Mouse (Mus musculus): ENCODE results near the gene 1110008P14Rik. TPM values are rescaled to one million over a fixed set of nuclear protein-coding genes. Genes with fewer than 3 reads are reported as not detected.

The 1110008P14Rik gene
- polyA plus RNA-seq (2016; fragmentation: Nextera tagmentation; extraction: Ambion mirVana): 86.4 and 87.9 TPM in 2 replicates

GRCm38 (mm10) chr2:32381775-32382223, at the start of gene 1110008P14Rik:
TSS of gene 1110008P14Rik (minus strand) at chr2:32381938.
- peaks cover 14% of the 10 kb centered on the region; the same call in 1 of the 2 replicates for H3K27me3 ChIP-seq (replicated peaks)
- peaks cover 33% of the 10 kb centered on the region for H3K36me3 ChIP-seq
- WGBS: under 1% methylated on average over 36 of the region's 47 CpGs
- peak within 1 kb of the TSS; percentile 65 for H3K4me3 ChIP-seq
- H3K4me2 ChIP-seq (replicated peaks): peak within 1 kb of the TSS; percentile 96
- peak within 1 kb of the TSS; percentile 70 for H3K9ac ChIP-seq
- no peak within 1 kb of the TSS for H3K27ac ChIP-seq
- H3K9me3 ChIP-seq: no peaks in the 10 kb centered on the region
- ATAC-seq (ENCODE audit: low FRiP score, low read depth): peak; percentile 82
- peaks cover 5% of the 10 kb centered on the region; the same call in 1 of the 2 replicates for H3K4me1 ChIP-seq

GRCm38 (mm10) chr2:32430701-32431676, 49.3 kb upstream of the 1110008P14Rik start:
- Histone ChIP-seq H3K4me2 (replicated peaks) (peak overlapping the region; percentile 83), H3K27ac (peak overlapping the region; percentile 82), H3K4me1 (peaks cover 40% of the 10 kb centered on the region), H3K36me3 (no peaks in the 10 kb centered on the region), H3K9ac (peak overlapping the region; percentile 68), H3K9me3 (no peaks in the 10 kb centered on the region), H3K27me3 (replicated peaks) (no peaks in the 10 kb centered on the region), H3K4me3 (peak overlapping the region; percentile 46)
- 8% methylated on average over 18 of the region's 18 CpGs for WGBS
- ATAC-seq (ENCODE audit: low FRiP score, low read depth): peak; percentile 94

GRCm38 (mm10) chr2:32429215-32429891, 47.6 kb upstream of the 1110008P14Rik start:
- Histone ChIP-seq H3K9ac (peak overlapping the region; percentile 51; the same call in 1 of the 2 replicates), H3K9me3 (no peaks in the 10 kb centered on the region), H3K27me3 (replicated peaks) (no peaks in the 10 kb centered on the region), H3K36me3 (no peaks in the 10 kb centered on the region), H3K4me3 (peak overlapping the region; percentile 25), H3K27ac (0 out of 2 replicates have a peak overlapping the region, but pooled peaks have one; percentile 53), H3K4me2 (replicated peaks) (peak overlapping the region; percentile 83), H3K4me1 (peaks cover 47% of the 10 kb centered on the region)
- 78% methylated on average over 4 of the region's 4 CpGs for WGBS
- no peak for ATAC-seq (ENCODE audit: low FRiP score, low read depth)

- Histone ChIP-seq H3K27me3 (replicated peaks) (no peaks in the 10 kb centered on the region), H3K4me1 (peaks cover 58% of the 10 kb centered on the region), H3K4me2 (replicated peaks) (peak overlapping the region; percentile 83), H3K27ac (peak overlapping the region; percentile 53; the same call in 1 of the 2 replicates), H3K9ac (peak overlapping the region; percentile 51; the same call in 1 of the 2 replicates), H3K36me3 (no peaks in the 10 kb centered on the region), H3K4me3 (peak overlapping the region; percentile 25), H3K9me3 (no peaks in the 10 kb centered on the region)
- WGBS: 39% methylated on average over 8 of the region's 8 CpGs
- ATAC-seq (ENCODE audit: low FRiP score, low read depth): peak; percentile 45; the same call in 1 of the 2 replicates
Measured at GRCm38 (mm10) chr2:32428262-32428722, 46.6 kb upstream of the 1110008P14Rik start.

- WGBS: 87% methylated on average over 5 of the region's 5 CpGs
- Histone ChIP-seq H3K4me2 (replicated peaks) (peak overlapping the region; percentile 83), H3K9ac (no peak overlapping the region), H3K4me1 (peaks cover 62% of the 10 kb centered on the region), H3K27me3 (replicated peaks) (no peaks in the 10 kb centered on the region), H3K36me3 (no peaks in the 10 kb centered on the region), H3K9me3 (no peaks in the 10 kb centered on the region), H3K27ac (no peak overlapping the region), H3K4me3 (no peak overlapping the region)
- ATAC-seq (ENCODE audit: low FRiP score, low read depth): no peak
Measured at GRCm38 (mm10) chr2:32427720-32428119, 46.0 kb upstream of the 1110008P14Rik start.

GRCm38 (mm10) chr2:32426141-32426540, 44.4 kb upstream of the 1110008P14Rik start:
- 93% methylated on average over 1 of the region's 1 CpGs for WGBS
- H3K9me3 ChIP-seq: no peaks in the 10 kb centered on the region

GRCm38 (mm10) chr2:32425568-32425967, 43.8 kb upstream of the 1110008P14Rik start:
- no peak for ATAC-seq (ENCODE audit: low FRiP score, low read depth)
- Histone ChIP-seq H3K36me3 (peaks cover 6% of the 10 kb centered on the region), H3K9me3 (no peaks in the 10 kb centered on the region), H3K27ac (no peak overlapping the region), H3K4me2 (replicated peaks) (no peak overlapping the region), H3K4me3 (no peak overlapping the region), H3K9ac (no peak overlapping the region), H3K4me1 (peaks cover 52% of the 10 kb centered on the region), H3K27me3 (replicated peaks) (no peaks in the 10 kb centered on the region)
- WGBS: 88% methylated on average over 5 of the region's 5 CpGs

More at GRCm38 (mm10) chr2:32426141-32426540, 44.4 kb upstream of the 1110008P14Rik start:
- Histone ChIP-seq H3K27me3 (replicated peaks) (no peaks in the 10 kb centered on the region), H3K4me2 (replicated peaks) (no peak overlapping the region), H3K9ac (no peak overlapping the region), H3K36me3 (peaks cover under 1% of the 10 kb centered on the region; the same call in 1 of the 2 replicates), H3K27ac (no peak overlapping the region), H3K4me3 (no peak overlapping the region), H3K4me1 (peaks cover 55% of the 10 kb centered on the region)
- no peak for ATAC-seq (ENCODE audit: low FRiP score, low read depth)

GRCm38 (mm10) chr2:32424796-32425195, 43.1 kb upstream of the 1110008P14Rik start:
- Histone ChIP-seq H3K27me3 (replicated peaks) (no peaks in the 10 kb centered on the region), H3K4me1 (peaks cover 44% of the 10 kb centered on the region), H3K4me3 (no peak overlapping the region), H3K9me3 (no peaks in the 10 kb centered on the region), H3K27ac (peak overlapping the region; percentile 8; the same call in 1 of the 2 replicates), H3K9ac (no peak overlapping the region), H3K36me3 (peaks cover 14% of the 10 kb centered on the region), H3K4me2 (replicated peaks) (no peak overlapping the region)
- no peak for ATAC-seq (ENCODE audit: low FRiP score, low read depth)
- 77% methylated on average over 3 of the region's 3 CpGs for WGBS

- H3K4me2 ChIP-seq (replicated peaks): peak overlapping the region; percentile 72
- WGBS: 2% methylated on average over 14 of the region's 14 CpGs
- peaks cover 24% of the 10 kb centered on the region for H3K36me3 ChIP-seq
- peaks cover 33% of the 10 kb centered on the region for H3K4me1 ChIP-seq
- no peaks in the 10 kb centered on the region for H3K27me3 ChIP-seq (replicated peaks)
- peak; percentile 83 for ATAC-seq (ENCODE audit: low FRiP score, low read depth)
- peak overlapping the region; percentile 52 for H3K9ac ChIP-seq
- H3K4me3 ChIP-seq: peak overlapping the region; percentile 35
- H3K9me3 ChIP-seq: no peaks in the 10 kb centered on the region
- 0 out of 2 replicates have a peak overlapping the region, but pooled peaks have one; percentile 64 for H3K27ac ChIP-seq
Measured at GRCm38 (mm10) chr2:32423481-32424331, 42.0 kb upstream of the 1110008P14Rik start.

GRCm38 (mm10) chr2:32421851-32422251, 40.1 kb upstream of the 1110008P14Rik start:
- Histone ChIP-seq H3K4me3 (no peak overlapping the region), H3K27ac (no peak overlapping the region), H3K27me3 (replicated peaks) (no peaks in the 10 kb centered on the region), H3K36me3 (peaks cover 43% of the 10 kb centered on the region), H3K4me2 (replicated peaks) (no peak overlapping the region), H3K4me1 (peaks cover 22% of the 10 kb centered on the region), H3K9me3 (no peaks in the 10 kb centered on the region), H3K9ac (no peak overlapping the region)
- ATAC-seq (ENCODE audit: low FRiP score, low read depth): no peak
- WGBS: 93% methylated on average over 6 of the region's 6 CpGs

- H3K4me1 ChIP-seq: peaks cover 22% of the 10 kb centered on the region
- ATAC-seq (ENCODE audit: low FRiP score, low read depth): no peak
- H3K9me3 ChIP-seq: no peaks in the 10 kb centered on the region
- 84% methylated on average over 6 of the region's 6 CpGs for WGBS
- no peak overlapping the region for H3K4me3 ChIP-seq
- H3K27ac ChIP-seq: no peak overlapping the region
- H3K27me3 ChIP-seq (replicated peaks): no peaks in the 10 kb centered on the region
- no peak overlapping the region for H3K4me2 ChIP-seq (replicated peaks)
- peaks cover 55% of the 10 kb centered on the region for H3K36me3 ChIP-seq
- H3K9ac ChIP-seq: no peak overlapping the region
Measured at GRCm38 (mm10) chr2:32420647-32421046, 38.9 kb upstream of the 1110008P14Rik start.

Data from neural tube, embryonic 12.5 days (tissue).